Mouse (Mus musculus) cerebellum, adult 2 months (tissue): Measurements from ENCODE around the gene Kcnj6.

Experiments
- CTCF ChIP-seq: fragments of 200-500 bp; IDR thresholded peaks from 2 replicates; pipeline ENCODE4 v1.5.1; 2011; ENCODE audit warnings: low read depth, mild to moderate bottlenecking, control low read depth, low read length, moderate library complexity, borderline replicate concordance; ENCODE audit not compliant: insufficient read depth
- POLR2A ChIP-seq: fragments of 200-500 bp; IDR thresholded peaks from 2 replicates; pipeline ENCODE4 v1.6.1; 2011; ENCODE audit warnings: low read length, control low read depth, borderline replicate concordance; ENCODE audit not compliant: insufficient read depth

GRCm38 (mm10) chr16:94979499-94979898, 18.0 kb downstream of the Kcnj6 start:
- no peak for TF ChIP-seq CTCF
- no peak for TF ChIP-seq POLR2A
